Mouse (Mus musculus) testis, adult 2 months (tissue): ENCODE data around the gene Fli1.

Experiments used
- CTCF ChIP-seq: fragments of 200-500 bp; IDR thresholded peaks from 2 replicates; pipeline ENCODE4 v1.5.1; 2012; ENCODE audit warnings: low read depth, mild to moderate bottlenecking, inconsistent platforms, low read length, moderate library complexity; ENCODE audit not compliant: control insufficient read depth, insufficient read depth, insufficient replicate concordance
- POLR2A ChIP-seq: fragments of 200-500 bp; IDR thresholded peaks from 2 replicates; pipeline ENCODE4 v1.6.1; 2012; ENCODE audit warnings: low read depth, mild to moderate bottlenecking, inconsistent platforms, low read length, moderate library complexity; ENCODE audit not compliant: control insufficient read depth

GRCm38 (mm10) chr9:32415952-32416351, 126.7 kb downstream of the Fli1 start:
- TF ChIP-seq CTCF, result no peak
- TF ChIP-seq POLR2A, result no peak
